Mouse (Mus musculus) embryonic facial prominence, embryonic 15.5 days (tissue): ENCODE measurements around the gene Lypd5. TPM values are rescaled to one million over a fixed set of nuclear protein-coding genes. Genes with fewer than 3 reads are reported as not detected.
A peak's percentile ranks its signal among the peaks of the same experiment; 100 is the strongest.

Experiments used
- ATAC-seq: fragments of 200-750 bp; cut with Nextera tagmentation; 2 replicates; pipeline ENCODE4 v1.8.0; 2017; ENCODE audit warnings: low read depth, moderate TSS enrichment; ENCODE audit not compliant: insufficient number of reproducible peaks, low FRiP score, low TSS enrichment
- H3K27ac ChIP-seq: fragments of 300-500 bp; sonication (generic); replicated peaks from 2 replicates; pipeline ENCODE4 v1.5.1; 2015; ENCODE audit warnings: mild to moderate bottlenecking, inconsistent platforms
- H3K27me3 ChIP-seq: fragments of 300-500 bp; sonication (generic); 2 replicates; pipeline ENCODE4 v1.6.1; 2015; ENCODE audit warnings: inconsistent platforms
- H3K36me3 ChIP-seq: fragments of 300-500 bp; sonication (generic); 2 replicates; pipeline ENCODE4 v1.6.1; 2015; ENCODE audit warnings: mild to moderate bottlenecking, inconsistent platforms
- H3K4me1 ChIP-seq: fragments of 300-500 bp; sonication (generic); 2 replicates; pipeline ENCODE4 v1.6.1; 2015; ENCODE audit warnings: inconsistent platforms
- H3K4me2 ChIP-seq: fragments of 300-500 bp; sonication (generic); replicated peaks from 2 replicates; pipeline ENCODE4 v1.6.1; 2015; ENCODE audit warnings: mild to moderate bottlenecking, inconsistent platforms
- H3K4me3 ChIP-seq: fragments of 300-500 bp; sonication (generic); replicated peaks from 2 replicates; pipeline ENCODE4 v1.5.1; 2015; ENCODE audit warnings: mild to moderate bottlenecking, inconsistent platforms
- H3K9ac ChIP-seq: fragments of 300-500 bp; sonication (generic); 2 replicates; pipeline ENCODE4 v1.6.1; 2015; ENCODE audit warnings: inconsistent platforms
- H3K9me3 ChIP-seq: fragments of 300-500 bp; sonication (generic); replicated peaks from 2 replicates; pipeline ENCODE4 v1.6.1; 2016; ENCODE audit warnings: inconsistent platforms
- WGBS: fragments of 180-500 bp; shearing (Covaris S2); methylation state at CpG from one replicate; pipeline ENCODE4 v1.1.7; 2015; 5-methylcytosine and 5-hydroxymethylcytosine counted together
- polyA plus RNA-seq: library from polyadenylated mRNA; unstranded; fragments of >200 nt; fragmentation: Nextera tagmentation; extraction: Ambion mirVana; gene quantifications from 2 replicates; pipeline ENCODE4 v1.2.1, GENCODE M21; 2015

The Lypd5 gene
- 30.8 and 40.2 TPM in 2 replicates for polyA plus RNA-seq

GRCm38 (mm10) chr7:24348896-24349295, at the start of gene Lypd5:
Gene Lypd5, plus strand, starts transcription at chr7:24349196.
- Histone ChIP-seq H3K27me3 (no peaks in the 10 kb centered on the region), H3K36me3 (no peaks in the 10 kb centered on the region), H3K9me3 (no peaks in the 10 kb centered on the region), H3K4me2 (no peak within 1 kb of the TSS), H3K4me3 (no peak within 1 kb of the TSS), H3K9ac (no peak within 1 kb of the TSS), H3K27ac (no peak within 1 kb of the TSS), H3K4me1 (no peaks in the 10 kb centered on the region)
- ATAC-seq = no peak
- 33% methylated on average over 6 of the region's 6 CpGs for WGBS

GRCm38 (mm10) chr7:24299823-24300481, 49.0 kb upstream of the Lypd5 start:
- peak overlapping the region; percentile 75 for H3K4me3 ChIP-seq
- peak overlapping the region; percentile 45 for H3K9ac ChIP-seq
- no peaks in the 10 kb centered on the region for H3K27me3 ChIP-seq
- peaks cover 46% of the 10 kb centered on the region for H3K36me3 ChIP-seq
- under 1% methylated on average over 18 of the region's 18 CpGs for WGBS
- 0 out of 2 replicates have a peak, but pooled peaks have one; percentile 17 for ATAC-seq
- peak overlapping the region; percentile 95 for H3K27ac ChIP-seq
- H3K9me3 ChIP-seq = no peaks in the 10 kb centered on the region
- peaks cover 17% of the 10 kb centered on the region for H3K4me1 ChIP-seq
- H3K4me2 ChIP-seq = peak overlapping the region; percentile 81

- peak within 1 kb of the TSS; percentile 95 for H3K27ac ChIP-seq
- no peak within 1 kb of the TSS for H3K9ac ChIP-seq
- no peaks in the 10 kb centered on the region for H3K27me3 ChIP-seq
- peaks cover 17% of the 10 kb centered on the region for H3K4me1 ChIP-seq
- WGBS = under 1% methylated on average over 13 of the region's 13 CpGs
- no peaks in the 10 kb centered on the region for H3K9me3 ChIP-seq
- peak; percentile 72 for ATAC-seq
- peaks cover 37% of the 10 kb centered on the region for H3K36me3 ChIP-seq
- H3K4me3 ChIP-seq = peak within 1 kb of the TSS; percentile 75
- peak within 1 kb of the TSS; percentile 81 for H3K4me2 ChIP-seq
Observed at GRCm38 (mm10) chr7:24300771-24301282, 48.2 kb upstream of the Lypd5 start, which contains the start of gene Zfp61. Gene Zfp61, minus strand, starts transcription at chr7:24301232.

GRCm38 (mm10) chr7:24315726-24316566, 33.0 kb upstream of the Lypd5 start:
- Histone ChIP-seq H3K4me2 (peak overlapping the region; percentile 76), H3K36me3 (peaks cover 17% of the 10 kb centered on the region), H3K27me3 (no peaks in the 10 kb centered on the region), H3K27ac (peak overlapping the region; percentile 88), H3K4me3 (peak overlapping the region; percentile 64), H3K4me1 (peaks cover 10% of the 10 kb centered on the region; the same call in 1 of the 2 replicates), H3K9me3 (no peaks in the 10 kb centered on the region), H3K9ac (peak overlapping the region; percentile 69)
- no peak; the same call in 1 of the 2 replicates for ATAC-seq
- 25% methylated on average over 29 of the region's 29 CpGs for WGBS

- peak; percentile 91 for ATAC-seq
- H3K27me3 ChIP-seq = no peaks in the 10 kb centered on the region
- no peaks in the 10 kb centered on the region for H3K9me3 ChIP-seq
- WGBS = under 1% methylated on average over 33 of the region's 33 CpGs
- H3K9ac ChIP-seq = peak within 1 kb of the TSS; percentile 69
- peaks cover 10% of the 10 kb centered on the region; the same call in 1 of the 2 replicates for H3K4me1 ChIP-seq
- peak within 1 kb of the TSS; percentile 76 for H3K4me2 ChIP-seq
- peak within 1 kb of the TSS; percentile 88 for H3K27ac ChIP-seq
- H3K4me3 ChIP-seq = peak within 1 kb of the TSS; percentile 64
- H3K36me3 ChIP-seq = peaks cover 10% of the 10 kb centered on the region
Observed at GRCm38 (mm10) chr7:24316567-24317092, 32.4 kb upstream of the Lypd5 start, which contains the start of gene Zfp94. Gene Zfp94, minus strand, starts transcription at chr7:24316666.

GRCm38 (mm10) chr7:24318942-24319341, 30.1 kb upstream of the Lypd5 start:
- no peak overlapping the region for H3K4me2 ChIP-seq
- H3K4me1 ChIP-seq = peaks cover 10% of the 10 kb centered on the region; the same call in 1 of the 2 replicates
- H3K27me3 ChIP-seq = no peaks in the 10 kb centered on the region
- 0 out of 2 replicates have a peak, but pooled peaks cover 2% of the 10 kb centered on the region for H3K9me3 ChIP-seq
- no peak for ATAC-seq
- H3K36me3 ChIP-seq = no peaks in the 10 kb centered on the region
- H3K27ac ChIP-seq = no peak overlapping the region
- no peak overlapping the region for H3K9ac ChIP-seq
- WGBS = 22% methylated on average over 6 of the region's 6 CpGs
- H3K4me3 ChIP-seq = no peak overlapping the region

GRCm38 (mm10) chr7:24322593-24322992, 26.4 kb upstream of the Lypd5 start:
- 70% methylated on average over 4 of the region's 4 CpGs for WGBS
- ATAC-seq = no peak
- Histone ChIP-seq H3K27me3 (no peaks in the 10 kb centered on the region), H3K9me3 (0 out of 2 replicates have a peak, but pooled peaks cover 10% of the 10 kb centered on the region), H3K9ac (no peak overlapping the region), H3K36me3 (no peaks in the 10 kb centered on the region), H3K4me1 (0 out of 2 replicates have a peak, but pooled peaks cover 5% of the 10 kb centered on the region), H3K4me2 (no peak overlapping the region), H3K4me3 (no peak overlapping the region), H3K27ac (no peak overlapping the region)

GRCm38 (mm10) chr7:24325197-24325596, 23.8 kb upstream of the Lypd5 start:
- Histone ChIP-seq H3K4me2 (peak overlapping the region; percentile 55), H3K9me3 (0 out of 2 replicates have a peak, but pooled peaks cover 10% of the 10 kb centered on the region), H3K36me3 (no peaks in the 10 kb centered on the region), H3K27me3 (no peaks in the 10 kb centered on the region), H3K9ac (no peak overlapping the region), H3K4me1 (0 out of 2 replicates have a peak, but pooled peaks cover 5% of the 10 kb centered on the region), H3K4me3 (no peak overlapping the region; the same call in 1 of the 2 replicates), H3K27ac (no peak overlapping the region)
- ATAC-seq = no peak
- WGBS = 68% methylated on average over 6 of the region's 6 CpGs

- WGBS = 5% methylated on average over 13 of the region's 13 CpGs
- peak overlapping the region; percentile 39 for H3K4me3 ChIP-seq
- H3K9ac ChIP-seq = peak overlapping the region; percentile 18; the same call in 1 of the 2 replicates
- no peaks in the 10 kb centered on the region for H3K27me3 ChIP-seq
- 0 out of 2 replicates have a peak, but pooled peaks cover 10% of the 10 kb centered on the region for H3K9me3 ChIP-seq
- H3K36me3 ChIP-seq = no peaks in the 10 kb centered on the region
- H3K4me2 ChIP-seq = peak overlapping the region; percentile 55
- peak; percentile 74; the same call in 1 of the 2 replicates for ATAC-seq
- 0 out of 2 replicates have a peak, but pooled peaks cover 5% of the 10 kb centered on the region for H3K4me1 ChIP-seq
- H3K27ac ChIP-seq = peak overlapping the region; percentile 68
Observed at GRCm38 (mm10) chr7:24325675-24326128, 23.3 kb upstream of the Lypd5 start.

- Histone ChIP-seq H3K27ac (peak overlapping the region; percentile 68), H3K9me3 (0 out of 2 replicates have a peak, but pooled peaks cover 10% of the 10 kb centered on the region), H3K27me3 (no peaks in the 10 kb centered on the region), H3K4me1 (0 out of 2 replicates have a peak, but pooled peaks cover 5% of the 10 kb centered on the region), H3K36me3 (no peaks in the 10 kb centered on the region), H3K9ac (peak overlapping the region; percentile 18; the same call in 1 of the 2 replicates), H3K4me2 (peak overlapping the region; percentile 55), H3K4me3 (peak overlapping the region; percentile 39)
- no peak for ATAC-seq
- 45% methylated on average over 20 of the region's 20 CpGs for WGBS
Observed at GRCm38 (mm10) chr7:24326273-24327135, 22.5 kb upstream of the Lypd5 start.
